Mouse (Mus musculus) megakaryocyte progenitor cell, adult 5-6 weeks (primary cell): ENCODE measurements around the gene Tet2. TPM values are rescaled to one million over a fixed set of nuclear protein-coding genes. Genes with fewer than 3 reads are reported as not detected.
A peak's percentile ranks its signal among the peaks of the same experiment; 100 is the strongest.
"Not testable (repeated sequence)": the region's sequence is repeated elsewhere in the genome, so short reads cannot be mapped to it uniquely, and the experiment has no call there.

Source experiments
- ATAC-seq: replicated peaks from 2 replicates; pipeline ENCODE4 v1.8.0; 2016; ENCODE audit warnings: mild to moderate bottlenecking, moderate TSS enrichment, inconsistent platforms; ENCODE audit not compliant: poor library complexity
- total RNA-seq, 2 experiments: library from RNA; stranded (forward) in 1 of 2; stranded (reverse) in 1 of 2; fragments of 157-497, 149-512 nt in 1 of 2; fragments of 200-1000 nt in 1 of 2; gene quantifications; 2 replicates each; pipeline versions ENCODE4 v1.2.3 to v1.2.4; 2015 to 2017

Gene Tet2
- total RNA-seq (2015) (52.2 and 65.9 TPM in 2 replicates), total RNA-seq (2017) (42.4 and 55.8 TPM in 2 replicates)

DNA sequence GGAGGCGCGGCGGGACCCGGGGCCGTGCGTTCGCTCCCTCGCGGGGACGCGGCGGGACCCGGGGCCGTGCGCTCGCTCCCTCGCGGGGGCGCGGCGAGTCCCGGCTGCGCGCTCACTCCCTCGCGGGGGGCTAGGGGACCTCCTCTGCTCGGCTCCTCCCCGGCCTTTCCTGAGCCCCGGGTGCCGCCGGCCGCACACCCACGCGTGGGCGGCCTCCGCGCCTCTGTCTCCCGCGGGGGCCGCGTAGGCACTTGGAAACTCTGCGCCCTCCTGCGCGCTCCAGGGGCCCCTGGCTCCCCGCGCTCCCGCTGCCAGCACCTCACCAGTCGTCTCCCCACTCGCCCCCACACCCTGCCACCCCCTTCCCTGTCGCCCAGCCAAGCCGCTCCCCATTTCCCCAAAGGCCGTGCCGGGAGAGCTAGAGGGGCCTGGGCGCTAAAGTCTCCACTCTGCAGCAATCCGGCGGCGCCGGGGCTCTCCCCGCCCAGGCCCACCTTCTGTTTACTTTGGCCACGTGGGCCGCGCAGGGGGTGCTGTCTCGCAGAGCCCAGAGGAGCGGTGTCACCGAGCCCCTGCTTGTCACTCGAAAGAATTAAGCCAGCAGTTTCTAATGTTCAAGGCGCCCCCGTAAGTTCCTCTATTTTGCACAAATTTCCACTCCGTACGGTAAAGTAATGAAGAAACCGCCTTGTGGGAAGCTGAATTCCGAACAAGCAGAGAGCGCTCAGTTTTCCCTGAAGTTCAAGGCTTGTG lies at the start of gene Tet2:
Gene Tet2, minus strand, starts transcription at position 589 of the 753 bp plus-strand sequence.
- ATAC-seq: peak; percentile 51

DNA sequence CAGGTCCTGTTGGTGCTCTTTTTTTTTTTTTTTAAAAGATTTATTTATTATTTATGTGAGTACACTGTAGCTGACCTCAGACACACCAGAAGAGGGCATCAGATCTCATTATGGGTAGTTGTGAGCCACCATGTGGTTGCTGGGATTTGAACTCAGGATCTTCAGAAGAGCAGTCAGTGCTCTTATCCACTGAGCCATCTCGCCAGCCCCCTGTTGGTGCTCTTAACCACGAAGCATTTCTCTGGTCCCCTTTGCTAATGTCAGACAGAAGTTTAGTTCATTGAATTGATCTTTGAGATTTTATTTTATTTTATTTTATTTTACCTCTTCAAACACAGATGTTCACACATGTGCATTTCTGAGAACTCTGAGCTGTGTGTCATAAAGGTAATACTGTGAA lies 48.1 kb upstream of the Tet2 start:
- ATAC-seq: not testable (repeated sequence)

DNA sequence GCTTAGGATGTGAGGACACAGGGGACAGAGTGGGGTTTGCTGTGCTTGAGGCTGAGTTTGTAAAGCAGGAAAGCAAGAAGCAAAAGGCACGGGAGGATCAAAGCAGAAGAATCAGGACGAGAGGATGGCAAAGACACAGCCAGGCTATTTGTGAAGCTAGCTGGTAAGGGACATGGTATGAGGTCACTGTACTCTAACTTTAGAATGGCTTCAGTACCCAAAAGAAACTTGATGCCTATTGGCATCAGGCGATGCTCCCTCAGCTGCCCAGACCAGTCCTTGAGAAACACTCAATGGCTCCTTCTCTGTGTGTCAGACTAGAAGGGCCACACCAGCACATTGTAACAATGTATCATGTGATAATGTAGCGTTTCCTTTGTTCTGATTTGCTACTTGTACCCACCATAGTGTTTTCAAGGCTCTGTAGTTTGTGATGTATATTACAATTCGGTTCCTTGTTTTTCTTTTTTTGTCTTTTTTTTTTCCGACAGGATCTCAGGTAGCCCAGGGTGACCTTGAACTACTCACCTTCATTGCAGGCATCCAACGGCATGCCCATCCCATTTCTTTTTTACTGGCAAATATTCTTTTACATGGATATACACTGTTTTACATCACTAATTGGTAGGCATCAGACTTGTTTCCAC lies 45.7 kb upstream of the Tet2 start:
- no peak for ATAC-seq

DNA sequence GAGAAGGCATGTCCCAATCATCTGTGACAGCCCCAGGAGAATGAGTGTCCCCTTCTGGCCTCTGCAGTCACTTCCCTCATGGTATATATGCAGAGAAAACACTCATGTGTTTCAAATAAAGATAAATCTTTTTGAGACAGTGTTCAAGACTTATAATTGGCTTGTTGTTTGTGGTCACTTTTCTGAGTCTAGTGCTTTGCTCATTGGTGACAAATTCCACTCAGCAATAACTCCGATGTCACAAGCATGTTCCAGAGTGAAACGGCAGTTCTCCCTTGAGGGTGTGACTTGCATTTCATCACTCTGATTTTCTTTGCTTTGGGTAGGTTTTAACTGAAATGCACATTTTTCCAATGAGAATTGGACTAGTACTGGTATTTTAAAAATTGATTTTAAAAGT lies 40.1 kb upstream of the Tet2 start:
- peak; percentile 49 for ATAC-seq

DNA sequence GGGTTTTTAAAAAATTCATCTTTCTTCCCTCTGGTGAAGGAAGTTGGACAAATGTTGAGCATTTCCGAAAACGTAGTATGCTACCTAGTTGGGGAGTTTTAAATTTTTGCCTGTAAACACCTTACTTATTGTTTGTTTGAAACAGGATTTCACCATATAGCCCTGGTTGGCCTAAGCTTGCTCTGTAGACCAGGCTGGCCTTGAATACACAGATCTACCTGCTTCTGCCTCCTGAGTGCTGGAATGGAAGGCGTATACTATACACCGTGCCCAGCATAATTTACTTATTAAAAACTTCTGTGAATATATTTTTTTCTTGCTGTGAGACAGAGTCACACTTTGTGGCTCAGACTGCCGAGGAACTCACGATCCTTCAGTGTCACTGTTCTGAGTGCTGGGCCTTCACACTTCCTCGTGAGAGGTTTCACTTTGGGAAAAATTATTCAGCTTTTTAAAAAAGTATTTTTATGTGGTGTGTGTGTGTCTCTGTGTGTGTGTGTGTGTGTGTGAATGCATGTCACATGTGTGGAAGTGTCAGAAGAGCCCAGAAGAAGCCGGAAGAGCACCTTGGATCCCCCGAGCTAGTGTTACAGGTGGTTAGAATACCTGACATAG lies 38.6 kb upstream of the Tet2 start:
- peak; percentile 17 for ATAC-seq

DNA sequence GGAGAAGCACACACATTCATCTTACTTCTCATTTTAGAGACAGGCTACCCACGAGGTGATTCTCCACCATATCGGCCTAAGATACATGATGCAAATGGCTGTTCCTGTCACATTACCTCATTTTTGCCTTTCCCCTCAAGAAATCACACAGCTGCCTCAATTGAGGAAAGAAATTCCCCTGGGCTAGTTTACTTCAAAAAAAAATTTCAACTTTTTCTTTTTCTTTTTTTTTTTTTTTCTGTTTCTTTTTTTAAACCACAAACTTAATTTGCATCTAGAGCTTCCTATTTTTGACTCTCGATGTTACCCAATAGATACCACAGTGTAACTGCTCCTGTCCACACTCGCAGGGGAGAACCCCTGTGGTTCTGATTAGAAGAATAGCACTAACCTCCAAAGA lies 38.0 kb upstream of the Tet2 start:
- ATAC-seq: peak; percentile 70

DNA sequence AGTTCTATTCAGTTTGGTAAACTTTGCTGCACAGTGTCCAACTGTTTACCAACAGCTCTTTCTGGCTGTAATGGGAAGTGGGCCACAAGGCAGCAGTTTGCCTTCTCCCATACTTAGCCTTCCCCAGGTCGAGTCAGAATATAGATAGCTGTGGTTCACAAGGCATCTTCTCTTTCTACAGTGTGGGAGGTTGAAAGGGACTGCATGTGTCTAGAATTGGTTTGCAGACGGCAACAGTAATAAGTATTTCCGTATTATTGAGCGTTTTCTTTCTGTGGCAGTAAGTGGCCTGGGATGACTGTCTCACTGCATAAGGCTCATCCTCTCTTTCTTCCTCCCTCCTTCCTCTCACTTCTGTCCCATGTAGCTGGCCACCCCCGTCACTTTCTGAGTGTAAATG lies 37.2 kb upstream of the Tet2 start:
- ATAC-seq: no peak

DNA sequence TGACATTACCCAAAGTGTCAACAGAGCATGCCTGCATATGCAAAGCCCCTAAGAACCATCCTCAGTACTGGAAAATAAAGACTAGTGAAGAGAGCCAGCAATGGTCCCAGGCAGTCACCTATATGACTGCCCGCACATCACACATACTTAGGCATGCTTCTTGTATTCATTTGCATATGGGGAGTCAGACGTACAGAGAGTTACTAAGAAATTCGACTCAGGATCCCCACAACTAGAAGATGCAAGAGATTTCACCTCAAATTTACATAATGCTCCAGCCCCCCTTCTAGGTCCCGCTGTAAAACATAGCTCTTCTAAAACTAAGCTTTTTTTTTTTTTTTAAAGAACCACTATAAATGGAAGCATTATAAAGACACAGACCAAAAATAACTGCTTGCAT lies 36.6 kb upstream of the Tet2 start:
- ATAC-seq: no peak

GRCm38 (mm10) chr3:133579671-133580070 lies 34.7 kb upstream of the Tet2 start:
- no peak for ATAC-seq

DNA sequence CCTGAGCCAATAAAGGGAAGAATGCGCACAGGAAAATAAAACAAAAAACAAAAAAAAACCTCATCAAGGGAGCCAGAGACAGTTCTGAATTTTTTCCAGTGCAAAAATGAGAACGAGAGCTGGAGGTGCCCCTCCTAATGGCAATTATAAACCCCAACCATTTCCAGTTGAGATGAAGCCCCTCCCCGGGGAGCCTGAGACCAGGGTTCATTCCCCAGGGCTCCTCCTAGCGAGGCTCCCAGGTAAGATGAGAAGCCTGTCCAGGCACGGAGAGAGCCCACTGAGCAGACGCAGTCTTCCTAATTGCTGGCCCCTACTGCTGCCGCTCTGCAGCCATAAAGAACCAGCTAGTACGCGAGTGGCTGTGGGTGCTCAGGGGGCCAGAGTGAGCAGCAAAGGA lies 34.2 kb upstream of the Tet2 start:
- ATAC-seq: no peak

DNA sequence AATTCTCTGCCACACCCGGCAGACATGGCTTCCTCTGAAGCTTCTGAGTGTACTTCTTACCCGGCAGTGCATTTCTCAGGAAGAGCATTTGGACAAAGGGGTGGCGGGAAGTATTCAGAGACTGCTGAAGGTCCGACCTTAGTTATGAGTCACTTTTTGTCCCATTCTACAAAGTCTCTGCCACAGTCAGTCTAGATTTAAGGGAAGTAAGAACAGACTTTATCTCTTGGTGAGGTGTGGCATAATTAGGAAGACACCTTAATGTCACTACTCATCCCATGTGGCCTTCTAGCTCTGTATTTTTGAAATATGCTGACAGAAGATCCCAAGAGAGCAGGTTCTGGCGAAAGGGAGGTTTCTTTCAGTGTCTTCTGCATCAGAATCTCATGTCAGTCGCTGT lies 30.0 kb upstream of the Tet2 start:
- peak; percentile 42; the same call in 1 of the 2 replicates for ATAC-seq

GRCm38 (mm10) chr3:133571961-133572360 lies 27.0 kb upstream of the Tet2 start:
- ATAC-seq: no peak

- ATAC-seq: peak; percentile 76
Observed at GRCm38 (mm10) chr3:133563503-133564205, 18.7 kb upstream of the Tet2 start.

GRCm38 (mm10) chr3:133559413-133560114 lies 14.6 kb upstream of the Tet2 start:
- no peak for ATAC-seq

- ATAC-seq: no peak
Observed at GRCm38 (mm10) chr3:133557602-133558001, 12.7 kb upstream of the Tet2 start.

DNA sequence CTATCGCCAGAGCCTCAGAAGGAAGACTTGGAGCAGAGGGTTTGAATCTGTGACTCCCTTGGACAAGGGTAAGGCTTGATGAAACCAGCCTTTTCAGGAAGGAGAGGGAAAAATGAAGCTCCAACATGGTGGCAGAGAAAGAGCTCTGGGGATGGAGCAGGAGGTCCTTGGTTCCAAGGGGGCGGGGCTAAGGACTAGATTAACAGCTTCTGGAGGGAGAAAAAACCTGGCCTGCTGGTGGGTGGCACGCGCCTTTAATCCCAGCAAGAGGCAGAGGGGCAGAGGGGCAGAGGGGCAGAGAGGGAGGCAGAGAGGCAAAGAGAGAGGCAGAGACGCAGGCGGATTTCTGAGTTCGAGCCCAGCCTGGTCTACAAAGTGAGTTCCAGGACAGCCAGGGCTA lies 12.2 kb upstream of the Tet2 start:
- ATAC-seq: no peak

- no peak for ATAC-seq
Observed at GRCm38 (mm10) chr3:133555378-133555777, 10.4 kb upstream of the Tet2 start.

DNA sequence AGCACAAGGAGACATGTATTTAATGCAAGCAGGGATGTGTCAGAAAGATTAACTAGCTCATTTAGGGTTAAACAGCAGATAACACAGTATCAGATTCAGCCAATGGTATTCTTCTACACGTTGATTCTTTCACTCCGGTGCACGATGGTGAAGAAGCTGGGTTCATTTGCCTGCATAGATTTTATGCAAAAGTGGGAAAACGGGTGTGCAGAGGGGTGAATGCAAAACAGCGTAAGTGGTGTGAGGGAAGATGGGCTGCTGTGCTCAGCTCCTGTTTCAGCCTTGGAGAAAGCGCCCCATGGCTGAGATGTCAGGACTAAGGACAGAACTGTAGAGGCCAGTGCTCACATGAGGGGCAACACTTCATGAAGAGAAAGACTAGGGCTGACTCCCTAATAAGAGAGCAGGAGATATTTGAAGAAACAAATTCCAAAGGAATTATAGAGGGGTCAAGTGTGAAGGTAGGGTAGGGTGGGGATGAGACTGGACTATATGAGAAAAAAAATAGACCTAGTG lies 9.7 kb upstream of the Tet2 start:
- no peak for ATAC-seq

DNA sequence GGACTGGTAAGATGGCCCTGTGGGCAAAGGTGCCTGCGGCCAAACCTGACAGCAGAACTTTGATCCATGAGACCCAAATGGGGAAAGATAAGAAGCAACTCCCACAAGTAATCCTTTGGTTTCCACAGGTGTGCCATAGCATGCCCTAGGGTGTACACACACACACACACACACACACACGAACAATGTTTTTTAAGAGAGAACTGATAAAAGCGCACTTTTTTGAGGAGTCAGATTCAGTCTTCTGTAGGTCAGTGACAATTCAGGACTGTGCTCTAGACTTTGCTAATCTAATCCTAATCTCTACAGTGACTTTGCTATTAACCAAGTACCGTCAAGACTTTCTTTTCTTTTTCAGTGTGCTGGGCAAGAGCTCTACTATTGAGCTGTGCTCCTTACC lies 9.2 kb upstream of the Tet2 start:
- no peak for ATAC-seq

DNA sequence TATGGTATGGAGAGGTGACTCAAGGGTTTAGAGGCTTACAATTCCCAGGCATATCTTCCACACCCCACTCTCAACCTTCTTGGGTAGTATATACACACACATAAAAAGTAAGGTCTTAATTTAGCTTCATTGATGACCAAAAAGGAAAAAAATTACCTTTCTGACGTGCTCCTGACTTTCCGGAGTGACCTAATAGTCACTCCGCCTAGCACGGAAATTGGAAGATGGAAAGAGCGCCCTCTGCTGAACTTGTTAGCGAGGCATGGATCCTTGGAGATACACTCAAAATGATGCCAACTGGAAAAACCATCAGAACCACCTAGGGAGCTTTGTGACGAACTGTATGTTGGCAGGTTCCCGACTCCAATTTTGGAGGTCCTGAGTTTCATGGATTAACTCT lies 7.0 kb upstream of the Tet2 start:
- ATAC-seq: no peak
